Mouse (Mus musculus): ENCODE measurements around the gene Trip13.

- peak; percentile 42; the same call in 1 of the 2 replicates for TF ChIP-seq CTCF (IDR thresholded peaks at IDR 0.05; ENCODE audit: extremely low read depth, insufficient read length, insufficient replicate concordance, low read depth, low read length)
- TF ChIP-seq POLR2A (IDR thresholded peaks at IDR 0.05; ENCODE audit: low read depth, low read length): no peak
Measured at GRCm38 (mm10) chr13:73907683-73908412, 29.7 kb downstream of the Trip13 start.
